ENCODE assay signal across 10 mouse cellular contexts in the genomic region with DNA sequence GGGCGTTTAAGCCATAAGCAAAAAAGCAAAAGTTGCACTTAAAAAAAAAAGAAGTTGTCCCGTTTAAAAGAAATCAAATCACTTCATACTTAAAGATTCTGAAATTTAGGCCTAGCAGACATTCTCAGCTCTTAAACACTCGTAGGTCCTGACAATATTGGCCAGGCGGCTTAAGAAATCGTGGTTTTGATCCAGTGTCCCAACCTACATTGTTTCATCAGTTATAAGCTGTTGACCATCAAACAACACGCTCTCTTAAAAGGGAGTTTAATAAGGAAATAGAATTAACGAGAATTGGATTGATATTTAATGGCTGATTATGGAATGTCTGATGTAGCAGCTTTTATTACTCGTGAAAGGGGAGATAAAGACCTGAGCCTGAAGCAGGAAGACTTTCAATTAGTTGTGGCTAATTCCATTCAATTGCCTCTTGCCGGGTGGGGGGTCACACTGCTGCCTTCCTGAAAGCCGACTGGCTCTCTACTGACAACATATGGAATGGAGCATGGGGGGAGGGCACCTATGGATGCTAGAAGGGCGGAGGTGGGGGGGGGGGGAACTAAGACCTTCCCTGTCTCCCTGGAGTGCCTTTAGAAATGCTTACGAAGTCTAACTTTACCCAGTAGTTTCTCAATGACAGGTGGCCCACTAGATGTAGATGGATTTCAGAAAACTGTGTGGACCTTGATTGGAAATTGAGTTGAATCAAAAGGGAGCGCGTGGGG. TPM values are rescaled to one million over a fixed set of nuclear protein-coding genes. Genes with fewer than 3 reads are reported as not detected.
DNase-seq lines count a peak whose midpoint lies in the region; ATAC-seq and TF ChIP-seq lines count a peak whose summit lies in the region.
"Had no signal": no experiment of that assay in that cellular context is flagged by ENCODE, and none has a peak within 500 bp of the region (broad histone marks: within the 10 kb centered on the region; RNA-seq: fewer than 3 reads in every experiment).

No protein-coding gene starts in this region.

- H3K4me1 ChIP-seq in heart, adult 2 months (ENCODE audit: control insufficient read depth, insufficient read depth, low read length) = peaks cover 1% of the 10 kb centered on the region
- H3K4me1 ChIP-seq in hindbrain, embryonic 13.5 days (replicated peaks) = peaks cover 39% of the 10 kb centered on the region
- peaks cover 14% of the 10 kb centered on the region for H3K4me1 ChIP-seq in midbrain, embryonic 14.5 days (ENCODE audit: control insufficient read depth, insufficient read depth, low read length)

- no peaks in the 10 kb centered on the region for H3K9me3 ChIP-seq in hindbrain, embryonic 13.5 days
- no peaks in the 10 kb centered on the region for H3K9me3 ChIP-seq in midbrain, embryonic 14.5 days (ENCODE audit: control insufficient read depth, low read length)

- peak overlapping the region; percentile 78; the same call in 1 of the 2 replicates for H3K27ac ChIP-seq in heart, adult 2 months
- peak overlapping the region; percentile 76; the same call in 1 of the 2 replicates for H3K27ac ChIP-seq in hindbrain, embryonic 13.5 days
- no peak overlapping the region for H3K27ac ChIP-seq in midbrain, embryonic 14.5 days (replicated peaks; ENCODE audit: low read depth, low read length)

- no peaks in the 10 kb centered on the region for H3K79me2 ChIP-seq in heart, adult 2 months (replicated peaks; ENCODE audit: control insufficient read depth, insufficient read depth, low read length)

- WGBS in heart, adult 2 months = 54% methylated on average over 14 of the region's 14 CpGs
- WGBS in hindbrain, embryonic 13.5 days = 4% methylated on average over 14 of the region's 14 CpGs
- 2% methylated on average over 14 of the region's 14 CpGs for WGBS in midbrain, embryonic 14.5 days

- H3K36me3 ChIP-seq in heart, adult 2 months (ENCODE audit: control insufficient read depth, insufficient read depth, low read length) = no peaks in the 10 kb centered on the region
- no peaks in the 10 kb centered on the region for H3K36me3 ChIP-seq in hindbrain, embryonic 13.5 days
- H3K36me3 ChIP-seq in midbrain, embryonic 14.5 days (ENCODE audit: control insufficient read depth, insufficient read depth, low read length) = no peaks in the 10 kb centered on the region

- H3K4me3 ChIP-seq in heart, adult 2 months = peak overlapping the region; percentile 75
- H3K4me3 ChIP-seq in hindbrain, embryonic 13.5 days = peak overlapping the region; percentile 75
- H3K4me3 ChIP-seq in midbrain, embryonic 14.5 days (replicated peaks; ENCODE audit: low read depth, low read length) = peak overlapping the region; percentile 74

- peak overlapping the region; percentile 96 for H3K4me2 ChIP-seq in hindbrain, embryonic 13.5 days
- H3K4me2 ChIP-seq in midbrain, embryonic 14.5 days (ENCODE audit: low read length) = peak overlapping the region; percentile 99

- no peaks in the 10 kb centered on the region; the same call in 1 of the 2 replicates for H3K27me3 ChIP-seq in heart, adult 2 months (ENCODE audit: control insufficient read depth, insufficient read depth, low read length)
- H3K27me3 ChIP-seq in hindbrain, embryonic 13.5 days = no peaks in the 10 kb centered on the region
- peaks cover 8% of the 10 kb centered on the region; the same call in 1 of the 2 replicates for H3K27me3 ChIP-seq in midbrain, embryonic 14.5 days (ENCODE audit: control insufficient read depth, insufficient read depth, low read length)
- H3K27me3 ChIP-seq: CH12.LX had no signal

- no peak for TF ChIP-seq EP300 in heart, adult 2 months (IDR thresholded peaks at IDR 0.05; ENCODE audit: insufficient read depth, low read depth, low read length)

- TF ChIP-seq CTCF in heart, adult 2 months (IDR thresholded peaks at IDR 0.05) = no peak

- TF ChIP-seq POLR2A in heart, adult 2 months (IDR thresholded peaks at IDR 0.05; ENCODE audit: insufficient read depth, low read depth, low read length) = no peak

- no peak overlapping the region for H3K9ac ChIP-seq in heart, adult 2 months (ENCODE audit: low read depth, low read length)
- peak overlapping the region; percentile 83 for H3K9ac ChIP-seq in hindbrain, embryonic 13.5 days
- H3K9ac ChIP-seq in midbrain, embryonic 14.5 days (replicated peaks; ENCODE audit: low read length) = peak overlapping the region; percentile 65; the same call in 1 of the 2 replicates

- intact Hi-C loops in heart, adult 2 months (cut with DNase I) = no loop called here

- DNase-seq in heart, adult 2 months = no peak
- no peak for DNase-seq in heart, adult 8-10 months (ENCODE audit: low spot score)
- peak; percentile 67 for DNase-seq in NIH3T3 (ENCODE audit: low read depth)
- peak; percentile 35 for DNase-seq in midbrain, embryonic 14.5 days
- no peak for DNase-seq in right cerebral cortex, adult 2 months (ENCODE audit: low spot score in 2 of 2)
- DNase-seq in ovary, postnatal 14 days (ENCODE audit: low spot score) = no peak
- no peak for DNase-seq in c-Kit-positive CD71-positive TER-119-positive erythroid progenitor cells, embryonic 14.5 days (ENCODE audit: low spot score)

- ATAC-seq in hindbrain, embryonic 13.5 days (ENCODE audit: low FRiP score) = no peak
- no peak for ATAC-seq in midbrain, embryonic 14.5 days (ENCODE audit: low FRiP score, low TSS enrichment)

RNA-seq across cellular contexts. Expression of a gene that starts 1.6 kb away (rescaled TPM):
- total RNA-seq in heart, adult 2 months (2021) = 1 to 10 TPM; 1.4 to 2.2 TPM
- 1.3 and 1.7 TPM in 2 replicates for polyA plus RNA-seq in heart, adult 2 months (2012; rRNA removed)
- 1 to 10 TPM in 3 of 4 experiments, under 1 TPM in 1; 0.98 to 2.2 (median 1.6) TPM for total RNA-seq in heart, adult 8-10 months (2022)
- 5.0 and 5.5 TPM in 2 replicates for polyA plus RNA-seq in hindbrain, embryonic 13.5 days (2015; fragmentation: Nextera tagmentation; extraction: Ambion mirVana)
- polyA plus RNA-seq in midbrain, embryonic 14.5 days (2014; fragmentation: Nextera tagmentation; extraction: Ambion mirVana) = 2.4 and 5.5 TPM in 2 replicates
- total RNA-seq: CH12.LX; neutrophil, adult 5-6 weeks had no signal

Comparison
In these comparisons a context has a peak if more than half of its experiments do, and no peak if none do; other contexts are left out.
1. DNase-seq: peak in NIH3T3 (single experiment) and midbrain, embryonic 14.5 days (single experiment); none in heart, adult 2 months (0 of 2), heart, adult 8-10 months (single experiment), right cerebral cortex, adult 2 months (0 of 2), ovary, postnatal 14 days (single experiment) and c-Kit-positive CD71-positive TER-119-positive erythroid progenitor cells, embryonic 14.5 days (single experiment).
2. Peak in every context shown above with its lines, with median percentiles within 50 percentile points of each other: H3K4me3 ChIP-seq.